Mouse (Mus musculus): ENCODE results near the gene Gm2056. TPM values are rescaled to one million over a fixed set of nuclear protein-coding genes. Genes with fewer than 3 reads are reported as not detected.

Gene Gm2056
- not detected in 2 replicates for polyA plus RNA-seq (2012; rRNA removed)

DNA sequence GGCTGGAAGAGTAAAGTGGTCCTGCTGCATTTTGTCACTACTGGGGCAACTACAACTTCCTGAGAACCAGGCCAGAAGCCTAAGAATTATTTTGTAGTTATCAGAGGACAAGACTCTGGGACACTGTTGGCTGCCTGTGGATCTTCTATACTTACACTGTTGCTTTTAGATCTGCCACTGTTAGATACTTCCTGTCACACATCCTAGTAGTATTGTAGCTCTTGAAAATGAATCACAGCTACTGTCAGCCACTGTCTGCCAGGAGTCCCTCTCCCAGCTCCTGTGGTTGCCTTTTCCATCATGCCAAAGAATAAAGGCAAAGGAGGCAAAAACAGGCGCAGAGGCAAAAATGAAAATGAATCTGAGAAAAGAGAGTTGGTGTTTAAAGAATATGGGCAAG, at the start of gene Gm2056:
Gene Gm2056 (plus strand): TSS at position 301 of the 400 bp plus-strand sequence.

DNA sequence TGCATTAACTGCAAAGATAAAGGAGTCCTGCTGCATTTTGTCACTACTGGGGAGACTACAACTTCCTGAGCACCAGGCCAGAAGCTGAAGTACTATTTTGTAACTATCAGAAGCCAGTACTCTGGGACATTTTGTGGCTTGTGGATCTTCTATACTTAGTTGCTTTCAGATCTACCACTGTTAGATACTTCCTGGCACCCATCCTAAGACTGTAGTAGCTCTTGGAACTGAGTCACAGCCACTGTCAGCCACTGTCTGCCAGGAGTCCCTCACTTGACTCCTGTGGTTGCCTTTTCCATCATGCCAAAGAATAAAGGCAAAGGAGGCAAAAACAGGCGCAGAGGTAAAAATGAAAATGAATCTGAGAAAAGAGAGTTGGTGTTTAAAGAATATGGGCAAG, 15.3 kb upstream of the Gm2056 start, which contains the start of gene Gm2075:
Gene Gm2075 (plus strand): TSS at position 301 of the 400 bp plus-strand sequence.

DNA sequence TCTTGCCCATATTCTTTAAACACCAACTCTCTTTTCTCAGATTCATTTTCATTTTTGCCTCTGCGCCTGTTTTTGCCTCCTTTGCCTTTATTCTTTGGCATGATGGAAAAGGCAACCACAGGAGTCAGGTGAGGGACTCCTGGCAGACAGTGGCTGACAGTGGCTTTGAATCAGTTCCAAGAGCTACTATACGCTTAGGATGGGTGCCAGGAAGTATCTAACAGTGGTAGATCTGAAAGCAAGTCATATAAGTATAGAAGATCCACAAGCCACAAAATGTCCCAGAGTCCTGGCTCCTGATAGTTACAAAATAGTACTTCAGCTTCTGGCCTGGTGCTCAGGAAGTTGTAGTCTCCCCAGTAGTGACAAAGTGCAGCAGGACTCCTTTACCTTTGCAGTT, 8.1 kb upstream of the Gm2056 start, which contains the start of gene Gm6803:
Gene Gm6803 (minus strand): TSS at position 101 of the 400 bp plus-strand sequence.

Other genes starting within 250 kb of the Gm2056 start
- not detected in 2 replicates for gene Gm21936, start 231.5 kb upstream of the Gm2056 start, polyA plus RNA-seq (2012; rRNA removed)
- gene BB287469, start 210.4 kb upstream of the Gm2056 start, polyA plus RNA-seq (2012; rRNA removed) = not detected in 2 replicates
- gene Gm2001, start 184.7 kb upstream of the Gm2056 start, polyA plus RNA-seq (2012; rRNA removed) = not detected in 2 replicates
- gene Gm2016, start 152.9 kb upstream of the Gm2056 start, polyA plus RNA-seq (2012; rRNA removed) = not detected in 2 replicates
- gene Gm2022, start 131.6 kb upstream of the Gm2056 start, polyA plus RNA-seq (2012; rRNA removed) = not detected in 2 replicates
- gene Gm2035, start 107.1 kb upstream of the Gm2056 start, polyA plus RNA-seq (2012; rRNA removed) = not detected in 2 replicates
- gene Gm2042, start 72.9 kb upstream of the Gm2056 start, polyA plus RNA-seq (2012; rRNA removed) = not detected in 2 replicates
- not detected in 2 replicates for gene Gm2075, start 15.2 kb upstream of the Gm2056 start, polyA plus RNA-seq (2012; rRNA removed)
- not detected in 2 replicates for gene Gm6803, start 8.2 kb upstream of the Gm2056 start, polyA plus RNA-seq (2012; rRNA removed)
- not detected in 2 replicates for gene Gm16368, start 56.7 kb downstream of the Gm2056 start, polyA plus RNA-seq (2012; rRNA removed)
- not detected in 2 replicates for gene Gm10436, start 155.1 kb downstream of the Gm2056 start, polyA plus RNA-seq (2012; rRNA removed)
- gene Gm8332, start 223.1 kb downstream of the Gm2056 start, polyA plus RNA-seq (2012; rRNA removed) = not detected in 2 replicates
- gene Gm5662, start 247.5 kb downstream of the Gm2056 start, polyA plus RNA-seq (2012; rRNA removed) = not detected in 2 replicates

Measured in central nervous system, embryonic 14 days (tissue).